ENCODE assay signal across 8 mouse cellular contexts in the genomic region with DNA sequence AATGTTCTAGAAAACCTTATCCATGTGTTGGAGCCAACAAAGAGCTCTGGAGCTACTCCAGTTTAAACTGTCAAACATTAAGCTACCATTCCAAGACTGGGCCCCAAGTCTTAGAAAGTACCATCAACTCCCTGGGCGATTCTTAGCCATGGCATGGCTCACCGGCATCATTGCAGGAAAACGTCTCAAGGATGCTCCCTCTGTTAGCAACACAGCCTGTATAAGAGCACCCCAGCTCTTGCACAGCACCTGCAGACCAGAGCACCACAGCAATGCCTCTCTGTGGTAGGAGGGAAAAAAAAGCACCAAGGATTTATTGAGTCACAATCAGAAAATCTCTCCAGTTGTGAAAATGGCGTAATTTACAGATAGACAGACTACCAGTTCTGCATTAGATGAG.
DNase-seq lines count a peak whose midpoint lies in the region; ATAC-seq and TF ChIP-seq lines count a peak whose summit lies in the region.
"Had no signal": no experiment of that assay in that cellular context is flagged by ENCODE, and none has a peak within 500 bp of the region (broad histone marks: within the 10 kb centered on the region; RNA-seq: fewer than 3 reads in every experiment).

No protein-coding gene starts in this region.

- WGBS in hindbrain, embryonic 10.5 days = 66% methylated on average over 4 of the region's 4 CpGs
- WGBS in hindbrain, embryonic 13.5 days = 76% methylated on average over 4 of the region's 4 CpGs
- 68% methylated on average over 4 of the region's 4 CpGs for WGBS in embryonic facial prominence, embryonic 13.5 days
- 77% methylated on average over 4 of the region's 4 CpGs for WGBS in limb, embryonic 13.5 days

- no peak for DNase-seq in hindbrain, embryonic 10.5 days (ENCODE audit: low spot score)
- DNase-seq in yolk sac, embryonic 10.5 days (ENCODE audit: low spot score) = no peak
- DNase-seq in right cerebral cortex, postnatal 36 days (ENCODE audit: low spot score in 2 of 2) = no peak

- H3K4me3 ChIP-seq in hindbrain, embryonic 10.5 days = no peak overlapping the region; the same call in 1 of the 2 replicates
- no peak overlapping the region for H3K4me3 ChIP-seq in hindbrain, embryonic 13.5 days
- no peak overlapping the region for H3K4me3 ChIP-seq in ES-Bruce4 (ENCODE audit: low read depth, low read length)
- H3K4me3 ChIP-seq in embryonic facial prominence, embryonic 13.5 days = no peak overlapping the region
- H3K4me3 ChIP-seq in limb, embryonic 13.5 days = no peak overlapping the region

- H3K9me3 ChIP-seq in hindbrain, embryonic 10.5 days = no peaks in the 10 kb centered on the region
- H3K9me3 ChIP-seq in hindbrain, embryonic 13.5 days = no peaks in the 10 kb centered on the region
- H3K9me3 ChIP-seq in ES-Bruce4 (replicated peaks; ENCODE audit: control insufficient read depth, insufficient read depth, low read length, poor library complexity, severe bottlenecking) = peaks cover 8% of the 10 kb centered on the region
- no peaks in the 10 kb centered on the region for H3K9me3 ChIP-seq in embryonic facial prominence, embryonic 13.5 days
- H3K9me3 ChIP-seq in limb, embryonic 13.5 days = no peaks in the 10 kb centered on the region
- H3K9me3 ChIP-seq: G1E had no signal

- peaks cover 21% of the 10 kb centered on the region for H3K4me1 ChIP-seq in hindbrain, embryonic 10.5 days (replicated peaks)
- peaks cover 18% of the 10 kb centered on the region for H3K4me1 ChIP-seq in hindbrain, embryonic 13.5 days (replicated peaks)
- H3K4me1 ChIP-seq in ES-Bruce4 (ENCODE audit: control insufficient read depth, insufficient read depth, low read length) = peaks cover 7% of the 10 kb centered on the region
- H3K4me1 ChIP-seq in embryonic facial prominence, embryonic 13.5 days = peaks cover 22% of the 10 kb centered on the region
- peaks cover 26% of the 10 kb centered on the region for H3K4me1 ChIP-seq in limb, embryonic 13.5 days

- H3K36me3 ChIP-seq in hindbrain, embryonic 10.5 days = no peaks in the 10 kb centered on the region
- H3K36me3 ChIP-seq in hindbrain, embryonic 13.5 days = no peaks in the 10 kb centered on the region
- H3K36me3 ChIP-seq in ES-Bruce4 (ENCODE audit: control insufficient read depth, insufficient read depth, low read length, poor library complexity, severe bottlenecking) = no peaks in the 10 kb centered on the region
- no peaks in the 10 kb centered on the region for H3K36me3 ChIP-seq in embryonic facial prominence, embryonic 13.5 days
- H3K36me3 ChIP-seq in limb, embryonic 13.5 days = no peaks in the 10 kb centered on the region
- H3K36me3 ChIP-seq: G1E had no signal

- TF ChIP-seq CTCF in ES-Bruce4 (IDR thresholded peaks at IDR 0.05; ENCODE audit: low read depth, low read length) = no peak

- no peak for TF ChIP-seq EP300 in ES-Bruce4 (IDR thresholded peaks at IDR 0.05; ENCODE audit: insufficient read depth, low read depth, low read length)

- ATAC-seq in hindbrain, embryonic 13.5 days (ENCODE audit: low FRiP score) = no peak
- no peak for ATAC-seq in embryonic facial prominence, embryonic 13.5 days (ENCODE audit: insufficient number of reproducible peaks, insufficient read depth, low FRiP score, low TSS enrichment, low read depth)
- ATAC-seq in limb, embryonic 13.5 days (ENCODE audit: low FRiP score, low read depth) = no peak

- H3K9ac ChIP-seq in hindbrain, embryonic 13.5 days = no peak overlapping the region
- no peak overlapping the region for H3K9ac ChIP-seq in ES-Bruce4 (ENCODE audit: low read depth, poor library complexity, severe bottlenecking)
- no peak overlapping the region for H3K9ac ChIP-seq in embryonic facial prominence, embryonic 13.5 days
- no peak overlapping the region for H3K9ac ChIP-seq in limb, embryonic 13.5 days

- no peak overlapping the region for H3K4me2 ChIP-seq in hindbrain, embryonic 13.5 days
- peak overlapping the region; percentile 60 for H3K4me2 ChIP-seq in embryonic facial prominence, embryonic 13.5 days
- H3K4me2 ChIP-seq in limb, embryonic 13.5 days (replicated peaks) = peak overlapping the region; percentile 60

- peak overlapping the region; percentile 89 for H3K27ac ChIP-seq in hindbrain, embryonic 10.5 days
- no peak overlapping the region for H3K27ac ChIP-seq in hindbrain, embryonic 13.5 days
- peak overlapping the region; percentile 74 for H3K27ac ChIP-seq in ES-Bruce4 (ENCODE audit: insufficient read depth, low read length)
- H3K27ac ChIP-seq in embryonic facial prominence, embryonic 13.5 days = peak overlapping the region; percentile 69
- no peak overlapping the region for H3K27ac ChIP-seq in limb, embryonic 13.5 days

- no peaks in the 10 kb centered on the region for H3K27me3 ChIP-seq in hindbrain, embryonic 10.5 days (ENCODE audit: insufficient read depth, poor library complexity, severe bottlenecking)
- no peaks in the 10 kb centered on the region for H3K27me3 ChIP-seq in hindbrain, embryonic 13.5 days
- H3K27me3 ChIP-seq in ES-Bruce4 (ENCODE audit: control insufficient read depth, insufficient read depth, low read length, poor library complexity, severe bottlenecking) = no peaks in the 10 kb centered on the region
- H3K27me3 ChIP-seq in embryonic facial prominence, embryonic 13.5 days = no peaks in the 10 kb centered on the region
- no peaks in the 10 kb centered on the region for H3K27me3 ChIP-seq in limb, embryonic 13.5 days

- TF ChIP-seq POLR2A in ES-Bruce4 (IDR thresholded peaks at IDR 0.05; ENCODE audit: insufficient read depth, low read length) = no peak

Comparison
In these comparisons a context has a peak if more than half of its experiments do, and no peak if none do; other contexts are left out.
1. H3K27ac ChIP-seq: peak in hindbrain, embryonic 10.5 days (single experiment), ES-Bruce4 (single experiment) and embryonic facial prominence, embryonic 13.5 days (single experiment); none in hindbrain, embryonic 13.5 days (single experiment) and limb, embryonic 13.5 days (single experiment).